Mouse (Mus musculus) thymus, adult 2 months (tissue): Measurements from ENCODE around the gene Otud4. TPM values are rescaled to one million over a fixed set of nuclear protein-coding genes. Genes with fewer than 3 reads are reported as not detected.

ENCODE experiments used
- DNase-seq: peaks from one replicate; pipeline ENCODE4 v3.0.0; 2021
- H3K27ac ChIP-seq: fragments of 200-500 bp; 2 replicates; pipeline ENCODE4 v1.5.1; 2012; ENCODE audit warnings: low read length, control low read depth; ENCODE audit not compliant: control insufficient read depth, insufficient read depth
- H3K27me3 ChIP-seq: fragments of 200-500 bp; 2 replicates; pipeline ENCODE4 v1.6.1; 2012; ENCODE audit warnings: mild to moderate bottlenecking, low read length, moderate library complexity, mixed read lengths; ENCODE audit not compliant: control insufficient read depth, insufficient read depth
- H3K36me3 ChIP-seq: fragments of 200-500 bp; 2 replicates; pipeline ENCODE4 v1.6.1; 2012; ENCODE audit warnings: mild to moderate bottlenecking, low read length, moderate library complexity; ENCODE audit not compliant: control insufficient read depth, insufficient read depth
- H3K4me1 ChIP-seq: fragments of 200-500 bp; replicated peaks from 2 replicates; pipeline ENCODE4 v1.6.1; 2012; ENCODE audit warnings: low read length; ENCODE audit not compliant: control insufficient read depth, insufficient read depth
- H3K4me3 ChIP-seq: fragments of 200-500 bp; 2 replicates; pipeline ENCODE4 v1.5.1; 2012; ENCODE audit warnings: mild to moderate bottlenecking, low read length, control low read depth, moderate library complexity; ENCODE audit not compliant: control insufficient read depth, insufficient read depth
- CTCF ChIP-seq: fragments of 200-500 bp; IDR thresholded peaks from 2 replicates; pipeline ENCODE4 v1.5.1; 2012; ENCODE audit warnings: mild to moderate bottlenecking, control low read depth, low read length, moderate library complexity, borderline replicate concordance; ENCODE audit not compliant: control insufficient read depth, poor library complexity, insufficient read depth; ENCODE audit errors: extremely low read depth
- POLR2A ChIP-seq: fragments of 200-500 bp; IDR thresholded peaks from 2 replicates; pipeline ENCODE4 v1.6.1; 2012; ENCODE audit warnings: mild to moderate bottlenecking, low read length, control low read depth, moderate library complexity; ENCODE audit not compliant: control insufficient read depth, poor library complexity, insufficient read depth; ENCODE audit errors: extremely low read depth
- WGBS: fragments of 180-500 bp; shearing (Covaris S2); methylation state at CpG from one replicate; pipeline ENCODE4 v1.1.7; 2018; 5-methylcytosine and 5-hydroxymethylcytosine counted together
- polyA plus RNA-seq: library from polyadenylated mRNA; depleted of rRNA; stranded (reverse); fragments of >200 nt; gene quantifications from 2 replicates; pipeline ENCODE4 v1.2.3, GENCODE M21; 2012

Gene Otud4
- polyA plus RNA-seq, 1 experiment, result 55.1 TPM

- H3K4me1 ChIP-seq, result peaks cover 5% of the 10 kb centered on the region; the same call in 1 of the 2 replicates
- TF ChIP-seq POLR2A, result no peak
- TF ChIP-seq CTCF, result no peak
- 84% methylated on average over 6 of the region's 6 CpGs for WGBS
Measured at GRCm38 (mm10) chr8:79612298-79612697, 27.1 kb upstream of the Otud4 start.

GRCm38 (mm10) chr8:79612965-79613364 lies 26.5 kb upstream of the Otud4 start:
- WGBS, result 8% methylated on average over 5 of the region's 5 CpGs

More at GRCm38 (mm10) chr8:79612298-79612697, 27.1 kb upstream of the Otud4 start:
- no peak overlapping the region for H3K27ac ChIP-seq
- no peak for DNase-seq
- no peak overlapping the region for H3K4me3 ChIP-seq
- H3K27me3 ChIP-seq, result no peaks in the 10 kb centered on the region
- H3K36me3 ChIP-seq, result no peaks in the 10 kb centered on the region

GRCm38 (mm10) chr8:79615741-79616350 lies 23.6 kb upstream of the Otud4 start:
- no peaks in the 10 kb centered on the region for H3K36me3 ChIP-seq
- WGBS, result 97% methylated on average over 6 of the region's 6 CpGs
- no peaks in the 10 kb centered on the region for H3K27me3 ChIP-seq
- peaks cover 5% of the 10 kb centered on the region; the same call in 1 of the 2 replicates for H3K4me1 ChIP-seq
- no peak overlapping the region for H3K27ac ChIP-seq
- TF ChIP-seq CTCF (no peak), POLR2A (no peak)
- H3K4me3 ChIP-seq, result no peak overlapping the region
- no peak for DNase-seq

More at GRCm38 (mm10) chr8:79612965-79613364, 26.5 kb upstream of the Otud4 start:
- Histone ChIP-seq H3K4me1 (peaks cover 5% of the 10 kb centered on the region; the same call in 1 of the 2 replicates), H3K27me3 (no peaks in the 10 kb centered on the region), H3K27ac (no peak overlapping the region), H3K4me3 (no peak overlapping the region), H3K36me3 (no peaks in the 10 kb centered on the region)
- TF ChIP-seq CTCF, result no peak
- TF ChIP-seq POLR2A, result no peak
- DNase-seq, result peak; percentile 8

- Histone ChIP-seq H3K36me3 (no peaks in the 10 kb centered on the region), H3K4me3 (no peak overlapping the region), H3K27me3 (no peaks in the 10 kb centered on the region), H3K27ac (no peak overlapping the region), H3K4me1 (no peaks in the 10 kb centered on the region)
- no peak for DNase-seq
- WGBS, result 50% methylated on average over 5 of the region's 5 CpGs
- TF ChIP-seq CTCF (no peak), POLR2A (no peak)
Measured at GRCm38 (mm10) chr8:79618906-79619305, 20.5 kb upstream of the Otud4 start.

- Histone ChIP-seq H3K4me3 (no peak overlapping the region), H3K27me3 (no peaks in the 10 kb centered on the region), H3K36me3 (no peaks in the 10 kb centered on the region), H3K27ac (no peak overlapping the region), H3K4me1 (no peaks in the 10 kb centered on the region)
- TF ChIP-seq POLR2A (no peak), CTCF (no peak)
- DNase-seq, result no peak
- 95% methylated on average over 2 of the region's 2 CpGs for WGBS
Measured at GRCm38 (mm10) chr8:79619353-79619752, 20.1 kb upstream of the Otud4 start.

GRCm38 (mm10) chr8:79620000-79620399 lies 19.4 kb upstream of the Otud4 start:
- no peak overlapping the region for H3K4me3 ChIP-seq
- TF ChIP-seq POLR2A, result no peak
- TF ChIP-seq CTCF, result no peak
- DNase-seq, result no peak
- no peaks in the 10 kb centered on the region for H3K27me3 ChIP-seq
- no peak overlapping the region for H3K27ac ChIP-seq
- WGBS, result 59% methylated on average over 3 of the region's 3 CpGs
- no peaks in the 10 kb centered on the region for H3K4me1 ChIP-seq
- no peaks in the 10 kb centered on the region for H3K36me3 ChIP-seq

- TF ChIP-seq POLR2A (no peak), CTCF (no peak)
- Histone ChIP-seq H3K27me3 (no peaks in the 10 kb centered on the region), H3K36me3 (no peaks in the 10 kb centered on the region), H3K27ac (no peak overlapping the region), H3K4me1 (no peaks in the 10 kb centered on the region), H3K4me3 (no peak overlapping the region)
- 93% methylated on average over 9 of the region's 9 CpGs for WGBS
- no peak for DNase-seq
Measured at GRCm38 (mm10) chr8:79620489-79621276, 18.7 kb upstream of the Otud4 start.
